Mouse (Mus musculus) megakaryocyte, adult 5-6 weeks (primary cell): ENCODE data around the gene Tmem45b. TPM values are rescaled to one million over a fixed set of nuclear protein-coding genes. Genes with fewer than 3 reads are reported as not detected.
A peak's percentile ranks its signal among the peaks of the same experiment; 100 is the strongest.

Experiments used
- ATAC-seq: 2 replicates; pipeline ENCODE4 v1.8.0; 2016; ENCODE audit warnings: mild to moderate bottlenecking, inconsistent platforms; ENCODE audit not compliant: poor library complexity, severe bottlenecking
- total RNA-seq, 2 experiments: library from RNA; stranded (forward) in 1 of 2; stranded (reverse) in 1 of 2; fragments of 153-499, 151-499 nt in 1 of 2; fragments of 221-1000, 200-1000 nt in 1 of 2; gene quantifications; 2 replicates each; pipeline versions ENCODE4 v1.2.3 to v1.2.4; 2015 to 2017

Gene Tmem45b
- total RNA-seq, 2 experiments from 2014 or later: not detected

DNA sequence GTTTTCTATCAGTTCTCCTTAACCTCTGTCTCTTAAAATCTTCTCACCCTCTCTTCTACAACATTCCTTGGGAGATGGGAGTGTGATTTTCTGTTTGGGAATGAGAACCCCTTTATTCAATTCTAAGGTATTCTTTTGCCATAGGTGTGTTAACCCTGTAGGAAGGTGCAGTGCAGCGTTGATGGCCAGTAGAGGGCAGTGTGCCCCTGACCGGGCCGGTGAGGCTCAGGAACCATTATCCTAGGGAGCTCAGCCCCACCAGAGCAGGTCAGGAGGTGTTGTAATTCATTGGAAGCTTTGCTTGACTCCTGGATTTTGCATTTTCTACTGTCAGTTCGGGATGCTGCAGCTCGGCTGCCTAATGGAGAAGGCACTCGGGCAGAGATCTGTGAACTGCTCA is 59.0 kb downstream of the Tmem45b start:
- peak; percentile 49; the same call in 1 of the 2 replicates for ATAC-seq

DNA sequence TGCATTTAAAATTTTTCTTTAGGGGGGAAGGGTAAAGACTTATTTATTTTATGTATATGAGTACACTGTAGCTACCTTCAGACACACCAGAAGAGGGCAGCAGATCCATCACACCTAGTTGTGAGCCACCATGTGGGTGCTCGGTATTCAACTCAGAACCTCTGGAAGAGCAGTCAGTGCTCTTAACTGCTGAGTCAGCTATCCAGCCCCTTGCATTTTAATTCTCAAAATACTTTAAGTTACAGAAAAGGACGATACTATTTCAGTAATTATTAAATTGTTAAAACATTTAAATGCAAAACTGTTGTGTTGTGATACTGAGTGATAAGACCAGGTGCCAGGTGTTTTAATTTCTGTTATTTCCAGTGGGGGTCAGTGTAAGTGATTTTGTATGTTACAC is 60.0 kb downstream of the Tmem45b start:
- ATAC-seq: no peak

DNA sequence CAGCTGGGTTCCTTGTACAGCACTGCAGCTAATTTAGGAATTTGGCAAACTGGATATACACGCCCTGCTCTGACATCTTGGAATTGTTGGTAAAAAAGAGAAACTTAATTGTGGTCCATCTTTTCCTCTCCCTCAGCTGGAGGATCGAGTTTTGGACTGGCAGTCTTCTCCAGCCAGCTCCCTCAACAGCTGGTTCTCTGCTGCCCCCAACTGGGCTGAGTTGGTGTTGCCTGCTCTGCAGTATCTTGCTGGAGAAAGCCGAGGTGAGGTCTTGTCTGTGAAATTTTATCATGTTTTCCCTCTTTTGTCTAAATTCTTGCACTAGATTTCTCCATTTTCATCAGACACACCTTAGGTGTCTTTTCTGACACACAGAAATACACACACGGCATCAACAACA is 63.8 kb downstream of the Tmem45b start:
- ATAC-seq: peak; percentile 84

DNA sequence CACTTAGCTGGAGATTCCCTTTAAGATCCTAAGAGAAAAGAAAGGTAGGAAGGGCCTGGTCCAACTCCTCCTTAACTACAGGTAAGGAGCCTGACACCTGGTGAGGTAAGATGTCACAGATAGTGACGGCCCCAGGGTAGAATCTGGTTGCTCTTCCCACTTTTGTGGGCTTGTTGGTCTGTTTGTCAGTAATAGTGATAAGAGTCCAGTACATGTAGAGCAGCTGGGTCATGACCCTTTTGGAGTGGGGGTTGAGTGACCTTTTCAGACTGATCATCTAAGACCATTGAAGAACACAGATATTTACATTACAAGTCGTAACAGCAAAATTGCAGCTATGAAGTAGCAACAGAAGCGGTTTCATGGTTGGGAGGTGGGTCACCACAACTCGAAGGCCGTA is 77.1 kb downstream of the Tmem45b start:
- no peak for ATAC-seq

DNA sequence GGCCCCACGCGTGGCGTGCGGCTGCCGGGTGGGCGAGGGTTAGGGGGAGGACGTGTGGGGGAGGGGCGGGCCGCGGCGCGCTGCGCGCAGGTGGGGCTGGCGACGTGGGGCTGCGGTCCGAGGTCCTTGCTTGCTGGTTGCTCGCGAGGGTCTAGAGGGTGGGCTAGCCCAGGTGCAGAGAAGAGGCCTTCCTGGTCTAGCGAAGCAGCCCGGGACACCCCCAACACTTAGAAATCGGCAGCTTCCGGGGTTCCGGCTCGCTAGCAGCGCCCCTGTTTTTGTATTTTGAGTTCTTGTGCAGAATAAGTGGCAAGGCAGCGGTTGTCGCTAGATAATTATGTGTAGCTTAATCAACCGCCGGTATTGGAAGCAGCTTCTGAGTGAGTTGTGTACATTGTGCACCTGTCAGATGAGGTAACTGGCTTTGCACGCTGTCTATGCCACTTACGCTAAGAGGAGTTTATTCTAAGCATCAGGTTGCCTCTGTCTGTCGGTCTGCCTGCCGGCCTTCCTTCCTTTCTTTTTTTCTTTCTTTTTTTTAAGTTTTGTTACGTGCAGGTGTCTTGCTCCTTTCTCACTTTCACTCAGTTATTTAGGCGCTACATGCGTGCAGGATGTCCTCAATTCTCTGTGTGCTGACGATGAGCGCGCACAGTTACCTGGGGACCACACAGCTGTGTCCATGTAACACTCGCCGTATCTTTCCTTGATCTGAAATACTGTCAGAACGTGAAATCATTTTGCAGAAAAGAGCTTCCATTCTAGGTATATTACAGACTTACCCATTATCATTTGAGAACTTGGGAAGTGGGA is 77.7 kb downstream of the Tmem45b start:
- peak; percentile 4; the same call in 1 of the 2 replicates for ATAC-seq

DNA sequence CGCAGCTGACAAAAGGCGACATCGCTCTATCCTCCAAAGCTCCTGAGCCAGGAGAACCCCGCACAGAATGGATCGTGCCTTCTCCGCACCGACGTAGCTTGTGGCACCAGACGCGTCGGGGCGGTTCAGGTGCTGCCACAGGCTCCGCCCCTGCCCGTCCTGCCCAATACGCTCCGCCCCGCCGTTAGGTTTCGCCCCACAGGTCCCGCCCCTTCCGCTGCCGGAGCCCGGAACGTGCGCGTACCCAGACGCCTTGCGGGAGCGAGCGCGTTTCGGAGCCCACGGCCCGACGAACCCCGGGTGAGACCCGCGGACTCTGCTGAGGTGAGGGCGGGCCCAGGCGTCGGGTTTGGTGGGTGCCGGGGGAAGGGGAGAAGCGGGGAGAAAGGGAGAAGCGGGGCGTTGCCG is 78.3 kb downstream of the Tmem45b start, which contains the start of gene Nfrkb:
Gene Nfrkb (plus strand): TSS at position 246 of the 408 bp plus-strand sequence.
- peak; percentile 100 for ATAC-seq

DNA sequence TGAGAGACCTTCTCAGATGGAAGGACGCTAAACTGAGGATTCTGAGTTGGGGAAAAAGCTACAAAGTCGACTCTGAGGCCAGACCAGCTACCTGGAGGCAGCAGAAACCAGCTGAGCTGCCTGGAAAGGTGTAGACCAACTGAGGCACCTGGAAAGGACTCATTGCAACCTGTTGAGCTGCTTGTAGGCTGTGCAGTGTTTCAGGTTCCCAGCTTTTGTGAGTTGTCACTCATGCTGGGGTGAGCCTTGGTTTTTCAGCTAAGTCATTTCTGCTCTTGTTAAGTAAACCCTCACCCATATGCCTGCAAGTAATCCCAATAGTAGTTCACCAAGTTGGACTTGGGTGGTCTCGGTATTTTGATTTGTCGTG is 78.8 kb downstream of the Tmem45b start:
- peak; percentile 9; the same call in 1 of the 2 replicates for ATAC-seq

DNA sequence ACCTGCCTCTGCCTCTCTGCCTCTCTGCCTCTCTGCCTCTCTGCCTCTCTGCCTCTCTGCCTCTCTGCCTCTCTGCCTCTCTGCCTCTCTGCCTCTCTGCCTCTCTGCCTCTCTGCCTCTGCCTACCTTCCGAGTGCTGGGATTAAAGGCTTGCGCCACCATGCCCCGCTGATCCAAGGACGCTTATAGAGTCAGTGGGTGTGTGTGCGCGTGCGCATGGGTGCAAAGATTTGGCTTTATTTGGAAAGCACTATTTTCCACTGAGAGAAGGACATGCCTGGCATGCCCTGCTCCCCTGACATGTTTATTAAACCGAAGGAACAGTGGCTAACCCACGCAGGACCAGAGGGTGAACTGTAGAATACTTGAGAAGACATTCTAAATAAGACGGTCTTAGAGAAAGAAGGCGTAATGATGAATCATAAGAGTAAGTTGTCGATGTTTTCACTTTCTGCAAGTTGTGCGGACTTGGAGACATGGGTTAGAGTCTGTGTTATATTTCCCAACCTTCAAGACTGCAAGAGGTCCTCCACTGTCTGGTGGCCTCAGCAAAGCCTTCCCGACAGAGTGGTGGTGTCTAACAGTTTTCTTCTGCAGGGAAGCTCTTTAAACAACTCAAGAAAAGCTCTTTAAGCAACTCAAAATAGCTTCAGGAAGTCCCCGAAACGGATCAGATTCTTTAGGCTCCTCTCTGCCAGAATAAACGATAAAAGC is 79.3 kb downstream of the Tmem45b start:
- ATAC-seq: no peak

DNA sequence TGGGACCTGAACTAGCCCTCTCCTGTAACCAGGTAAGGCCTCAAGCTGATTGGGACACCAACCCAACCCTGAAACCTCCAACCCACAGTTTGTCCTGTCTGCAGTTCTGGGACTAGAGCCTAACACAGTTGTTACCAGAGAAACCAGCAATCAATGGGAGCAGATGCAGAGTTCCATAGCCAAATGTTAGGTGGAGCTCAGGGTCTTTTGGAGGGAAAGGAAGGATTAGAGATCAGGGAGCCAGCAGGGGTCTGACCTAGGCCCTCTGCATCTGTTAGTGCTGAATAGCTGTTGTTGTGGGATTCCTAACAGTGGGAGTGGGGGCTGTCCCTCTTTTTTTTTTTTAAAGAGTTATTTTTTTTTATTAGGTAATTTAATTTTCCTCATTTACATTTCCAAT is 87.6 kb downstream of the Tmem45b start:
- no peak for ATAC-seq

Other genes starting within 250 kb of the Tmem45b start
- gene Prdm10, start 183.9 kb downstream of the Tmem45b start, total RNA-seq (2015): 10.4 and 13.3 TPM in 2 replicates
- gene Prdm10, start 183.9 kb downstream of the Tmem45b start, total RNA-seq (2017): 8.3 and 9.4 TPM in 2 replicates
- gene Nfrkb, start 78.3 kb downstream of the Tmem45b start, total RNA-seq (2015): 12.9 and 14.5 TPM in 2 replicates
- gene Nfrkb, start 78.3 kb downstream of the Tmem45b start, total RNA-seq (2017): 13.5 and 17.1 TPM in 2 replicates